8 mouse cellular contexts compared by ENCODE assay signal in genomic region chr17:9031241-9032141, GRCm38 (mm10). TPM values are rescaled to one million over a fixed set of nuclear protein-coding genes. Genes with fewer than 3 reads are reported as not detected.
A peak's percentile ranks its signal among the peaks of the same experiment; 100 is the strongest.
DNase-seq lines count a peak whose midpoint lies in the region; ATAC-seq and TF ChIP-seq lines count a peak whose summit lies in the region.

No protein-coding gene starts in this region.

- H3K4me3 ChIP-seq in hindbrain, embryonic 12.5 days: no peak overlapping the region
- H3K4me3 ChIP-seq in lung, postnatal 0 days (ENCODE audit: low read depth, low read length): no peak overlapping the region

- peak; percentile 69; the same call in 1 of the 2 replicates for ATAC-seq in hindbrain, embryonic 12.5 days (ENCODE audit: low FRiP score)
- peak; percentile 69 for ATAC-seq in lung, postnatal 0 days

- TF ChIP-seq CTCF in lung, postnatal 0 days (IDR thresholded peaks at IDR 0.05): peak; percentile 93

- H3K4me1 ChIP-seq in hindbrain, embryonic 12.5 days: peaks cover 16% of the 10 kb centered on the region
- no peaks in the 10 kb centered on the region; the same call in 1 of the 2 replicates for H3K4me1 ChIP-seq in lung, postnatal 0 days (ENCODE audit: insufficient read depth, low read depth, low read length)

- 0 out of 2 replicates have a peak overlapping the region, but pooled peaks have one; percentile 17 for H3K27ac ChIP-seq in hindbrain, embryonic 12.5 days
- H3K27ac ChIP-seq in lung, postnatal 0 days (ENCODE audit: low read length): no peak overlapping the region

- peak; percentile 66 for DNase-seq in MEL-GATA-1-ER (ENCODE audit: extremely low read depth, low read depth)
- peak; percentile 92 for DNase-seq in cerebellum, adult 8-10 months
- peak; percentile 68 to 85 for DNase-seq in frontal cortex, postnatal 10 days (ENCODE audit: low spot score in 2 of 2)
- DNase-seq in layer of hippocampus, postnatal 10 days (ENCODE audit: low spot score in 2 of 2): peak; percentile 92 to 93
- peak; percentile 89 for DNase-seq in lung, postnatal 0 days (ENCODE audit: low spot score)
- DNase-seq in retina, adult 2 months (ENCODE audit: low read depth, low spot score): peak; percentile 61
- peak; percentile 75 to 77 for DNase-seq in thymus, postnatal 36 days

- H3K9me3 ChIP-seq in hindbrain, embryonic 12.5 days (replicated peaks): no peaks in the 10 kb centered on the region
- H3K9me3 ChIP-seq in lung, postnatal 0 days (ENCODE audit: low read length): no peaks in the 10 kb centered on the region

- H3K4me2 ChIP-seq in hindbrain, embryonic 12.5 days (replicated peaks): peak overlapping the region; percentile 32
- peak overlapping the region; percentile 32 for H3K4me2 ChIP-seq in lung, postnatal 0 days (replicated peaks; ENCODE audit: low read depth, low read length)

- no peaks in the 10 kb centered on the region for H3K36me3 ChIP-seq in hindbrain, embryonic 12.5 days
- H3K36me3 ChIP-seq in lung, postnatal 0 days (ENCODE audit: insufficient read depth, low read length): no peaks in the 10 kb centered on the region

- H3K9ac ChIP-seq in hindbrain, embryonic 12.5 days: 0 out of 2 replicates have a peak overlapping the region, but pooled peaks have one; percentile 5
- no peak overlapping the region for H3K9ac ChIP-seq in lung, postnatal 0 days (replicated peaks; ENCODE audit: low read depth)

- TF ChIP-seq EP300 in lung, postnatal 0 days (IDR thresholded peaks at IDR 0.05): no peak

- H3K27me3 ChIP-seq in hindbrain, embryonic 12.5 days: no peaks in the 10 kb centered on the region
- H3K27me3 ChIP-seq in lung, postnatal 0 days (replicated peaks; ENCODE audit: insufficient read depth, low read length): no peaks in the 10 kb centered on the region

- WGBS in hindbrain, embryonic 12.5 days: 16% methylated on average over 24 of the region's 24 CpGs
- WGBS in lung, postnatal 0 days: 10% methylated on average over 24 of the region's 24 CpGs

RNA-seq across cellular contexts. Expression of gene 1700010I14Rik, which starts 43.4 kb away (rescaled TPM):
- 2.0 and 2.3 TPM in 2 replicates for polyA plus RNA-seq in hindbrain, embryonic 12.5 days (2016; fragmentation: Nextera tagmentation; extraction: Ambion mirVana)
- total RNA-seq in layer of hippocampus, postnatal 10 days (2021): 1 to 10 TPM; 1.7 to 2.3 TPM
- polyA plus RNA-seq in lung, postnatal 0 days (2015; fragmentation: Nextera tagmentation; extraction: Ambion mirVana): 2.7 and 2.8 TPM in 2 replicates
